ENCODE assay signal across 18 mouse cellular contexts in the genomic region with DNA sequence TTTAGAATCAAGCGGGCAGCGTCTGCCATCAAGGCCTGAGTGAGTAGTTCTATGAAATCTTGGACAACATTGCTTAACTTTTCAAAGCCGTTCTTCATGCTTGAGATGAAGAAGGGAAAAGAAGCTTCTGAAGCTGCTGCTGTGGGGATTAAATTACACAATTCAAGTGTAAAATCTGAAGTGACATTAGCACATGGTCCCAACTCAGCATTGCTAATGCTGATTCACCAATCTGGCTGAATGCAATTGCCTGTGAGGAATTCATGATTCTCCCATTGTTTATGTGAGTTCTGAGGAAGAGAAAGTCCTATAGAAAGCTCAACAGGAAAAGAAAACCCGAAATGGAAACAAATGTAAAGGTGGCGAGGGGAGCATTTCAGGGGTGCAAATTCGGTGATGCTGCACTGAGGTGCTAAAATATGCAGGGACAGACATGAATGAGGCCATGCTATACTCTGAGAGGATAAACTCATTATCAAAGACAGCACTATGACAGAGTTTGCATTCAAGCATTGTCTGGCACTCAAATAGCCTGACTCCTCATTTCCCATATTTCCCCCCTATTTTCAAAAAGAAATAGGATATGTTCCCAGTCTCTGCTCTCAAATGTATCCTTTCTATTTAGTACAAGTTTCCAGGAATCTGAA.
DNase-seq lines count a peak whose midpoint lies in the region; ATAC-seq and TF ChIP-seq lines count a peak whose summit lies in the region.
"Had no signal": no experiment of that assay in that cellular context is flagged by ENCODE, and none has a peak within 500 bp of the region (broad histone marks: within the 10 kb centered on the region; RNA-seq: fewer than 3 reads in every experiment).

No protein-coding gene starts in this region.

- H3K9ac ChIP-seq in heart, adult 2 months (ENCODE audit: low read depth, low read length), result no peak overlapping the region
- no peak overlapping the region for H3K9ac ChIP-seq in forebrain, embryonic 13.5 days
- no peak overlapping the region for H3K9ac ChIP-seq in midbrain, embryonic 12.5 days (replicated peaks)
- H3K9ac ChIP-seq in intestine, embryonic 16.5 days (ENCODE audit: low read depth, low read length), result no peak overlapping the region
- H3K9ac ChIP-seq: heart, embryonic 15.5 days had no signal

- peak; percentile 82 for ATAC-seq in forebrain, embryonic 13.5 days
- ATAC-seq in midbrain, embryonic 12.5 days (ENCODE audit: low FRiP score, low read depth), result peak; percentile 88
- no peak for ATAC-seq in intestine, embryonic 16.5 days
- ATAC-seq: lung, postnatal 0 days had no signal

- peak; percentile 34 for DNase-seq in heart, adult 11 months
- no peak for DNase-seq in heart, adult 2 months
- no peak for DNase-seq in right cerebral cortex, adult 2 months (ENCODE audit: low spot score in 2 of 2)
- DNase-seq in urinary bladder, postnatal 10 days (ENCODE audit: low spot score), result no peak
- DNase-seq: adrenal gland, adult 2 months; cerebellum, adult 9-11 months; embryo, embryonic 11 days; gastrocnemius, postnatal 10 days; kidney, adult 2 months; kidney, postnatal 10 days; liver; right cerebral cortex, adult 18-20 months; thymus, postnatal 25 days had no signal

- intact Hi-C loops in heart, adult 2 months (cut with DNase I), result no loop called here

- H3K36me3 ChIP-seq in heart, adult 2 months (ENCODE audit: control insufficient read depth, insufficient read depth, low read length), result no peaks in the 10 kb centered on the region
- H3K36me3 ChIP-seq in forebrain, embryonic 13.5 days (ENCODE audit: poor library complexity, severe bottlenecking), result no peaks in the 10 kb centered on the region
- no peaks in the 10 kb centered on the region for H3K36me3 ChIP-seq in midbrain, embryonic 12.5 days
- no peaks in the 10 kb centered on the region for H3K36me3 ChIP-seq in intestine, embryonic 16.5 days (ENCODE audit: control insufficient read depth, insufficient read depth, low read length)
- H3K36me3 ChIP-seq: heart, embryonic 15.5 days had no signal

- H3K27me3 ChIP-seq in heart, adult 2 months (ENCODE audit: control insufficient read depth, insufficient read depth, low read length), result no peaks in the 10 kb centered on the region
- no peaks in the 10 kb centered on the region for H3K27me3 ChIP-seq in forebrain, embryonic 13.5 days
- H3K27me3 ChIP-seq in midbrain, embryonic 12.5 days, result no peaks in the 10 kb centered on the region
- H3K27me3 ChIP-seq in intestine, embryonic 16.5 days (replicated peaks; ENCODE audit: control insufficient read depth, insufficient read depth, low read length), result no peaks in the 10 kb centered on the region
- H3K27me3 ChIP-seq: heart, embryonic 15.5 days had no signal

- H3K27ac ChIP-seq in heart, adult 2 months, result no peak overlapping the region
- H3K27ac ChIP-seq in forebrain, embryonic 13.5 days, result no peak overlapping the region
- H3K27ac ChIP-seq in midbrain, embryonic 12.5 days (replicated peaks), result no peak overlapping the region
- H3K27ac ChIP-seq in intestine, embryonic 16.5 days (ENCODE audit: low read length), result no peak overlapping the region
- H3K27ac ChIP-seq: heart, embryonic 15.5 days had no signal

- TF ChIP-seq POLR2A in heart, adult 2 months (IDR thresholded peaks at IDR 0.05; ENCODE audit: insufficient read depth, low read depth, low read length), result no peak

- no peak for TF ChIP-seq EP300 in heart, adult 2 months (IDR thresholded peaks at IDR 0.05; ENCODE audit: insufficient read depth, low read depth, low read length)

- 66% methylated on average over 6 of the region's 6 CpGs for WGBS in heart, adult 2 months
- WGBS in forebrain, embryonic 13.5 days, result 54% methylated on average over 6 of the region's 6 CpGs
- WGBS in midbrain, embryonic 12.5 days, result 38% methylated on average over 6 of the region's 6 CpGs
- 77% methylated on average over 6 of the region's 6 CpGs for WGBS in intestine, embryonic 16.5 days

- no peak overlapping the region for H3K4me2 ChIP-seq in forebrain, embryonic 13.5 days
- no peak overlapping the region; the same call in 1 of the 2 replicates for H3K4me2 ChIP-seq in midbrain, embryonic 12.5 days (replicated peaks)
- no peak overlapping the region for H3K4me2 ChIP-seq in intestine, embryonic 16.5 days (ENCODE audit: low read depth, low read length)
- H3K4me2 ChIP-seq: heart, embryonic 15.5 days had no signal

- no peaks in the 10 kb centered on the region for H3K79me2 ChIP-seq in heart, adult 2 months (replicated peaks; ENCODE audit: control insufficient read depth, insufficient read depth, low read length)

- no peak for TF ChIP-seq CTCF in heart, adult 2 months (IDR thresholded peaks at IDR 0.05)

- H3K4me1 ChIP-seq in heart, adult 2 months (ENCODE audit: control insufficient read depth, insufficient read depth, low read length), result no peaks in the 10 kb centered on the region
- 0 out of 2 replicates have a peak, but pooled peaks cover 3% of the 10 kb centered on the region for H3K4me1 ChIP-seq in forebrain, embryonic 13.5 days
- H3K4me1 ChIP-seq in midbrain, embryonic 12.5 days, result no peaks in the 10 kb centered on the region
- no peaks in the 10 kb centered on the region for H3K4me1 ChIP-seq in intestine, embryonic 16.5 days (ENCODE audit: control insufficient read depth, insufficient read depth, low read length)
- H3K4me1 ChIP-seq: heart, embryonic 15.5 days had no signal

- H3K4me3 ChIP-seq in heart, adult 2 months, result no peak overlapping the region
- H3K4me3 ChIP-seq in forebrain, embryonic 13.5 days, result no peak overlapping the region
- H3K4me3 ChIP-seq in midbrain, embryonic 12.5 days, result no peak overlapping the region
- no peak overlapping the region for H3K4me3 ChIP-seq in intestine, embryonic 16.5 days (ENCODE audit: low read length)
- H3K4me3 ChIP-seq: heart, embryonic 15.5 days had no signal

- H3K9me3 ChIP-seq in forebrain, embryonic 13.5 days (replicated peaks), result no peaks in the 10 kb centered on the region
- no peaks in the 10 kb centered on the region for H3K9me3 ChIP-seq in midbrain, embryonic 12.5 days
- H3K9me3 ChIP-seq in intestine, embryonic 16.5 days (ENCODE audit: control insufficient read depth, low read length), result no peaks in the 10 kb centered on the region
- H3K9me3 ChIP-seq: heart, embryonic 15.5 days had no signal
